Mouse (Mus musculus) intestine, postnatal 0 days (tissue): Measurements from ENCODE around the gene Dbndd2. TPM values are rescaled to one million over a fixed set of nuclear protein-coding genes. Genes with fewer than 3 reads are reported as not detected.

Experiments
- ATAC-seq: fragments of 200-750 bp; cut with Nextera tagmentation; 2 replicates; pipeline ENCODE4 v1.8.0; 2017; ENCODE audit warnings: mild to moderate bottlenecking, moderate TSS enrichment, moderate library complexity
- H3K27ac ChIP-seq: fragments of 300-500 bp; sonication (generic); 2 replicates; pipeline ENCODE4 v1.5.1; 2014; ENCODE audit warnings: mild to moderate bottlenecking, low read depth, low read length, moderate library complexity
- H3K27me3 ChIP-seq: fragments of 300-500 bp; sonication (generic); replicated peaks from 2 replicates; pipeline ENCODE4 v1.6.1; 2014; ENCODE audit warnings: low read length, mixed read lengths; ENCODE audit not compliant: control insufficient read depth, insufficient read depth
- H3K36me3 ChIP-seq: fragments of 300-500 bp; sonication (generic); 2 replicates; pipeline ENCODE4 v1.6.1; 2014; ENCODE audit warnings: mild to moderate bottlenecking, moderate library complexity; ENCODE audit not compliant: control insufficient read depth, insufficient read depth
- H3K4me1 ChIP-seq: fragments of 300-500 bp; sonication (generic); replicated peaks from 2 replicates; pipeline ENCODE4 v1.6.1; 2014; ENCODE audit warnings: antibody characterized with exemption, low read length, mixed read lengths; ENCODE audit not compliant: control insufficient read depth, insufficient read depth
- H3K4me2 ChIP-seq: fragments of 300-500 bp; sonication (generic); replicated peaks from 2 replicates; pipeline ENCODE4 v1.6.1; 2014; ENCODE audit warnings: low read depth, mild to moderate bottlenecking, moderate library complexity
- H3K4me3 ChIP-seq: fragments of 300-500 bp; sonication (generic); 2 replicates; pipeline ENCODE4 v1.5.1; 2014; ENCODE audit warnings: low read depth, low read length
- H3K9ac ChIP-seq: fragments of 300-500 bp; sonication (generic); 2 replicates; pipeline ENCODE4 v1.6.1; 2014; ENCODE audit warnings: mild to moderate bottlenecking, low read depth, low read length
- H3K9me3 ChIP-seq: fragments of 300-500 bp; sonication (generic); 2 replicates; pipeline ENCODE4 v1.6.1; 2016; ENCODE audit warnings: mixed run types; ENCODE audit not compliant: control insufficient read depth
- CTCF ChIP-seq: sonication (generic); IDR thresholded peaks from 2 replicates; pipeline ENCODE4 v1.5.1; 2016; ENCODE audit warnings: low read depth, mild to moderate bottlenecking, control low read depth, antibody characterized with exemption, moderate library complexity
- WGBS: fragments of 180-500 bp; shearing (Covaris S2); extraction: QIAGEN DNeasy Blood & Tissue Kit; methylation state at CpG from one replicate; pipeline ENCODE4 v1.1.7; 2014; 5-methylcytosine and 5-hydroxymethylcytosine counted together
- polyA plus RNA-seq: library from polyadenylated mRNA; unstranded; fragments of >200 nt; fragmentation: Nextera tagmentation; extraction: Ambion mirVana; gene quantifications from 2 replicates; pipeline ENCODE4 v1.2.1, GENCODE M21; 2015

The Dbndd2 gene
- polyA plus RNA-seq, 1 experiment from 2014 or later, result 18.8 TPM

GRCm38 (mm10) chr2:164520782-164521181 lies 34.9 kb downstream of the Dbndd2 start:
- no peaks in the 10 kb centered on the region for H3K27me3 ChIP-seq
- H3K27ac ChIP-seq, result no peak overlapping the region
- no peaks in the 10 kb centered on the region for H3K9me3 ChIP-seq
- no peak overlapping the region for H3K4me3 ChIP-seq
- H3K36me3 ChIP-seq, result no peaks in the 10 kb centered on the region
- peak; percentile 44; the same call in 1 of the 2 replicates for ATAC-seq
- no peak overlapping the region for H3K9ac ChIP-seq
- TF ChIP-seq CTCF, result peak; percentile 93
- no peak overlapping the region for H3K4me2 ChIP-seq
- WGBS, result 13% methylated on average over 3 of the region's 3 CpGs
- no peaks in the 10 kb centered on the region for H3K4me1 ChIP-seq

GRCm38 (mm10) chr2:164521841-164522240 lies 35.9 kb downstream of the Dbndd2 start:
- no peaks in the 10 kb centered on the region for H3K4me1 ChIP-seq
- H3K27ac ChIP-seq, result no peak overlapping the region
- 17% methylated on average over 11 of the region's 11 CpGs for WGBS
- ATAC-seq, result no peak
- no peaks in the 10 kb centered on the region for H3K27me3 ChIP-seq
- H3K36me3 ChIP-seq, result no peaks in the 10 kb centered on the region; the same call in 1 of the 2 replicates
- no peaks in the 10 kb centered on the region for H3K9me3 ChIP-seq
- no peak overlapping the region for H3K4me3 ChIP-seq
- no peak for TF ChIP-seq CTCF
- H3K9ac ChIP-seq, result no peak overlapping the region
- 0 out of 2 replicates have a peak overlapping the region, but pooled peaks have one; percentile 13 for H3K4me2 ChIP-seq

- H3K27me3 ChIP-seq, result no peaks in the 10 kb centered on the region
- no peak for ATAC-seq
- H3K27ac ChIP-seq, result no peak overlapping the region
- 39% methylated on average over 8 of the region's 8 CpGs for WGBS
- no peaks in the 10 kb centered on the region for H3K9me3 ChIP-seq
- no peak overlapping the region for H3K9ac ChIP-seq
- H3K4me1 ChIP-seq, result no peaks in the 10 kb centered on the region
- H3K4me3 ChIP-seq, result no peak overlapping the region
- no peaks in the 10 kb centered on the region; the same call in 1 of the 2 replicates for H3K36me3 ChIP-seq
- no peak overlapping the region for H3K4me2 ChIP-seq
- TF ChIP-seq CTCF, result no peak
Measured at GRCm38 (mm10) chr2:164522280-164522679, 36.4 kb downstream of the Dbndd2 start.

- no peak for TF ChIP-seq CTCF
- WGBS, result 68% methylated on average over 10 of the region's 10 CpGs
- H3K9ac ChIP-seq, result no peak overlapping the region
- H3K4me2 ChIP-seq, result 0 out of 2 replicates have a peak overlapping the region, but pooled peaks have one; percentile 4
- no peaks in the 10 kb centered on the region for H3K4me1 ChIP-seq
- no peaks in the 10 kb centered on the region for H3K27me3 ChIP-seq
- no peak overlapping the region for H3K27ac ChIP-seq
- H3K36me3 ChIP-seq, result no peaks in the 10 kb centered on the region; the same call in 1 of the 2 replicates
- H3K4me3 ChIP-seq, result peak overlapping the region; percentile 21
- ATAC-seq, result peak; percentile 53
- H3K9me3 ChIP-seq, result no peaks in the 10 kb centered on the region
Measured at GRCm38 (mm10) chr2:164523301-164523773, 37.4 kb downstream of the Dbndd2 start.

GRCm38 (mm10) chr2:164528557-164528956 lies 42.7 kb downstream of the Dbndd2 start:
- WGBS, result 67% methylated on average over 5 of the region's 5 CpGs
- no peak for ATAC-seq
- Histone ChIP-seq H3K9me3 (no peaks in the 10 kb centered on the region), H3K27ac (no peak overlapping the region), H3K9ac (no peak overlapping the region), H3K36me3 (no peaks in the 10 kb centered on the region; the same call in 1 of the 2 replicates), H3K4me3 (no peak overlapping the region), H3K4me2 (no peak overlapping the region), H3K4me1 (no peaks in the 10 kb centered on the region), H3K27me3 (no peaks in the 10 kb centered on the region)
- TF ChIP-seq CTCF, result no peak

- 0% methylated on average over 3 of the region's 3 CpGs for WGBS
- Histone ChIP-seq H3K4me3 (no peak overlapping the region), H3K9me3 (no peaks in the 10 kb centered on the region), H3K27ac (no peak overlapping the region), H3K9ac (no peak overlapping the region), H3K4me2 (no peak overlapping the region), H3K4me1 (no peaks in the 10 kb centered on the region), H3K36me3 (no peaks in the 10 kb centered on the region; the same call in 1 of the 2 replicates), H3K27me3 (no peaks in the 10 kb centered on the region)
- ATAC-seq, result peak; percentile 16
- TF ChIP-seq CTCF, result peak; percentile 96
Measured at GRCm38 (mm10) chr2:164531169-164531568, 45.3 kb downstream of the Dbndd2 start.

- H3K9ac ChIP-seq, result no peak overlapping the region
- WGBS, result 70% methylated on average over 10 of the region's 10 CpGs
- ATAC-seq, result no peak
- TF ChIP-seq CTCF, result no peak
- no peak overlapping the region for H3K27ac ChIP-seq
- no peaks in the 10 kb centered on the region for H3K4me1 ChIP-seq
- H3K4me2 ChIP-seq, result no peak overlapping the region
- no peaks in the 10 kb centered on the region for H3K27me3 ChIP-seq
- H3K4me3 ChIP-seq, result no peak overlapping the region
- H3K36me3 ChIP-seq, result no peaks in the 10 kb centered on the region
- no peaks in the 10 kb centered on the region for H3K9me3 ChIP-seq
Measured at GRCm38 (mm10) chr2:164534315-164534714, 48.4 kb downstream of the Dbndd2 start.
